Mouse (Mus musculus): ENCODE data around the gene Oxct2b. TPM values are rescaled to one million over a fixed set of nuclear protein-coding genes. Genes with fewer than 3 reads are reported as not detected.
"Not testable (repeated sequence)": the region's sequence is repeated elsewhere in the genome, so short reads cannot be mapped to it uniquely, and the experiment has no call there.

The Oxct2b gene
- total RNA-seq (2021): not detected
- long read RNA-seq, experiment 1: 0 reads
- long read RNA-seq, experiment 2: 0 reads

- no peak for DNase-seq (ENCODE audit: low spot score in 2 of 2)
Measured at GRCm38 (mm10) chr4:123116011-123116410, at the start of gene Oxct2b. Gene Oxct2b, plus strand, starts transcription at chr4:123116266.

- no peak for DNase-seq (ENCODE audit: low spot score in 2 of 2)
Measured at GRCm38 (mm10) chr4:123068646-123069045, 47.4 kb upstream of the Oxct2b start.

GRCm38 (mm10) chr4:123071266-123071966 lies 44.6 kb upstream of the Oxct2b start:
- no peak for DNase-seq (ENCODE audit: low spot score in 2 of 2)

GRCm38 (mm10) chr4:123076928-123077327 lies 39.1 kb upstream of the Oxct2b start:
- no peak for DNase-seq (ENCODE audit: low spot score in 2 of 2)

GRCm38 (mm10) chr4:123078231-123078630 lies 37.8 kb upstream of the Oxct2b start:
- no peak for DNase-seq (ENCODE audit: low spot score in 2 of 2)

- no peak for DNase-seq (ENCODE audit: low spot score in 2 of 2)
Measured at GRCm38 (mm10) chr4:123080791-123081190, 35.3 kb upstream of the Oxct2b start.

- DNase-seq (ENCODE audit: low spot score in 2 of 2): no peak
Measured at GRCm38 (mm10) chr4:123082283-123083163, 33.5 kb upstream of the Oxct2b start.

- DNase-seq (ENCODE audit: low spot score in 2 of 2): no peak
Measured at GRCm38 (mm10) chr4:123083323-123083902, 32.7 kb upstream of the Oxct2b start.

- no peak for DNase-seq (ENCODE audit: low spot score in 2 of 2)
Measured at GRCm38 (mm10) chr4:123085290-123085689, 30.8 kb upstream of the Oxct2b start.

GRCm38 (mm10) chr4:123086381-123086780 lies 29.7 kb upstream of the Oxct2b start:
- no peak for DNase-seq (ENCODE audit: low spot score in 2 of 2)

- DNase-seq (ENCODE audit: low spot score in 2 of 2): no peak
Measured at GRCm38 (mm10) chr4:123092621-123093020, 23.4 kb upstream of the Oxct2b start.

GRCm38 (mm10) chr4:123093064-123093776 lies 22.8 kb upstream of the Oxct2b start:
- DNase-seq (ENCODE audit: low spot score in 2 of 2): no peak

GRCm38 (mm10) chr4:123093869-123094268 lies 22.2 kb upstream of the Oxct2b start:
- DNase-seq (ENCODE audit: low spot score in 2 of 2): no peak

GRCm38 (mm10) chr4:123104651-123105450 lies 11.2 kb upstream of the Oxct2b start, which contains the start of gene Bmp8b:
Gene Bmp8b, plus strand, starts transcription at chr4:123105165.
- no peak for DNase-seq (ENCODE audit: low spot score in 2 of 2)

GRCm38 (mm10) chr4:123105451-123105790 lies 10.6 kb upstream of the Oxct2b start:
- DNase-seq (ENCODE audit: low spot score in 2 of 2): no peak

- not testable (repeated sequence) for DNase-seq (ENCODE audit: low spot score in 2 of 2)
Measured at GRCm38 (mm10) chr4:123105929-123106328, 10.1 kb upstream of the Oxct2b start.

GRCm38 (mm10) chr4:123106864-123107263 lies 9.2 kb upstream of the Oxct2b start:
- no peak for DNase-seq (ENCODE audit: low spot score in 2 of 2)

GRCm38 (mm10) chr4:123108056-123108455 lies 8.0 kb upstream of the Oxct2b start:
- no peak for DNase-seq (ENCODE audit: low spot score in 2 of 2)

- no peak for DNase-seq (ENCODE audit: low spot score in 2 of 2)
Measured at GRCm38 (mm10) chr4:123110751-123111150, 5.3 kb upstream of the Oxct2b start.

- not testable (repeated sequence) for DNase-seq (ENCODE audit: low spot score in 2 of 2)
Measured at GRCm38 (mm10) chr4:123111275-123111983, 4.6 kb upstream of the Oxct2b start.

Data from adrenal gland, postnatal 4 days (tissue).